Mouse (Mus musculus): ENCODE data around the gene Atp6v0a1.

DNA sequence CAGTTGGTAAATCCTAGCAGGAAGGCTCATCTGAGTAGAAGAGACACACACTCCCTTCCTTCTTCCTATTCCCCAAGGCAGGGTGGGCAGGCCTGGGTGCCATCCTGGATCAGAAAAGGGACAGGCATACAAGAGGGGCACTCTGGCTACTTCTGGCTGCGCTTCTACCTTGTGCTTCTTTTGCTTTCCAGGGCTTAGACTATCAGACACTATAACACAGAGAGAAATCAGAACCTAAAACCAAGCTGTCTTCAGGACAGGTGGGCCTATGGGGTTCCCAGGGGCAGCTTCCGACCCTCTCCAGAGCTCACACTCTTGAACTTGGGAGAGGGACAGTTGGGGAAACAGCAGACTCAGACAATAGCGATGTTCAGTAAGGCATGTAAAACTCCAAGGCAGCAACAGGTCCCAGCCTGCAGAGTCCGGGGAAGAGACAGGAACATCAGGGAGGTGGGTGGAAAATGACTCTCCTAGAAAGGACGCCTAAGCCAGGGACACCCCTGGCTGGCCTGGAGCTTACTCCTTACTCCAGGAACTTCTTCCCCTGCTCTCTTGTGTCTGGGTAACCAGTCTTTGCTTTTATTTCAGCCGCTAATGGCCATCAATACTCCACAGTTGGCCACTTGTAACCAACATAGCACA is 44.2 kb upstream of the Atp6v0a1 start:
- TF ChIP-seq CTCF (IDR thresholded peaks at IDR 0.05; ENCODE audit: borderline replicate concordance, insufficient read depth, low read length) (no peak), POLR2A (IDR thresholded peaks at IDR 0.05; ENCODE audit: low read depth, low read length) (no peak)
